16 mouse cellular contexts compared by ENCODE assay signal in the genomic region with DNA sequence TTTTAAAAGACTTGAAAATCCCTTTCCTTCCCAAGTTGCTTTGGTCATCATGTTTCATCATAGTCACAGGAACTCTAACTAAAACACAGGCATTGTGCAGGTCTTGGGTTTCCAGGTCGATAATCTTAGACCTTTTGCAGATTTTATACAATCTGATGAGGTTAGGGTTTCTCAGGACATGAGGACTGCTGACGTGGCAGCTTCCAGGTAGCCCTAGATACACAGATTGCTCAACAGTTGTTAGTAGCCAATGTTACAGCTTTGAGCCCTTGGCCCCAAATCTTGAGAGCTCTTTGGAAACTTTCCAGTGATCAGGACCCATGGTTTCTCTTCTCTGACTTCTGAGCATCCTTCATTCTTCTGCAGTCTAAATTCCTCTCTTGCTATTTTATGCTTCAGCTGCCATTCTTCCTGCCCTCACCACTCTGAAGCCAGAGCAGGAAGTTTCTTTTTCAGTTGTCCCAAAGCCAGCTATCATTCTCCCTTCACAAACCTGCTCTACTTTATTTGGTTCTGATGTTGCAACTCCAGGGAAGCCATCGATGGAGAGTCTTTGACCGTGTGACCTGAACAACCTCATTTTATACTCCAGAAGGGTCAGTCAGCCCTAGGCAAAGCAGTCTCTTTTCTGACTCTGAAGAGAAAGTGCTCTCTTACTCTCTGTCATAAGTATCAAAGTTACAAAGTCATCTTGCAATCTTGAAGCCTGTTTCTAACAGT.
"Had no signal": no experiment of that assay in that cellular context is flagged by ENCODE, and none has a peak within 500 bp of the region (broad histone marks: within the 10 kb centered on the region; RNA-seq: fewer than 3 reads in every experiment).

No protein-coding gene starts in this region.

- H3K9me3 ChIP-seq: neural tube, embryonic 13.5 days; neural tube, embryonic 15.5 days; stomach, embryonic 15.5 days had no signal

- H3K27me3 ChIP-seq: neural tube, embryonic 13.5 days; neural tube, embryonic 15.5 days; stomach, embryonic 15.5 days had no signal

- H3K4me1 ChIP-seq: neural tube, embryonic 13.5 days; neural tube, embryonic 15.5 days; stomach, embryonic 15.5 days had no signal

- H3K9ac ChIP-seq: neural tube, embryonic 13.5 days; neural tube, embryonic 15.5 days; stomach, embryonic 15.5 days had no signal

- H3K4me2 ChIP-seq: neural tube, embryonic 13.5 days; neural tube, embryonic 15.5 days; stomach, embryonic 15.5 days had no signal

- H3K4me3 ChIP-seq: neural tube, embryonic 13.5 days; neural tube, embryonic 15.5 days; stomach, embryonic 15.5 days had no signal

- DNase-seq: retina, postnatal 1 day; right cerebral cortex, adult 18-20 months; right cerebral cortex, postnatal 14 days; right cerebral cortex, postnatal 25 days; right cerebral cortex, postnatal 4 days; spleen, adult 18-20 months; thymus, adult 18-20 months; thymus, adult 2 months; thymus, postnatal 14 days; thymus, postnatal 25 days; thymus, postnatal 36 days; thymus, postnatal 4 days had no signal

- H3K27ac ChIP-seq: neural tube, embryonic 13.5 days; neural tube, embryonic 15.5 days; stomach, embryonic 15.5 days; stomach, postnatal 0 days had no signal

- H3K36me3 ChIP-seq: neural tube, embryonic 13.5 days; neural tube, embryonic 15.5 days; stomach, embryonic 15.5 days had no signal
